Comparison of ENCODE assay signal across 14 mouse cellular contexts in the genomic region with DNA sequence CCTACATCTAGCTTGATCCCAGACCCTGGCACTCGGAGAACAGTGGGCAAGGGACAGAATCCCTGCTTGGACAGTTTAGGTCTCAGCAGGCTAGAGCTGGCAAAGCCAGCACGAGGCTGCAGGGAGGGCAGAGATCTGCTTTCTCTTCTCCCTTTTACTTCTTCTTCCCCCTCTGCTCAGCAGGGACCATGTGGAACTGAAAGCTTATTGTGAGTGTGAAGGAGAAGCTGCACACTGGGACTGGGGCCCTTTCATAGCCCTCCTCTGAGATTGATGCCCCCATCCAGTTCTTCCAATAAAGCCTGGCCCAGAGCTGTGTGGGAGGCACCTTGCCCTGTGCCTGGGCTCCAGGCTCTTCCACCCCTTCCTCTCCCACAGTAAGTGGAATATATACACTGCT. TPM values are rescaled to one million over a fixed set of nuclear protein-coding genes. Genes with fewer than 3 reads are reported as not detected.
DNase-seq lines count a peak whose midpoint lies in the region; ATAC-seq and TF ChIP-seq lines count a peak whose summit lies in the region.
"Had no signal": no experiment of that assay in that cellular context is flagged by ENCODE, and none has a peak within 500 bp of the region (broad histone marks: within the 10 kb centered on the region; RNA-seq: fewer than 3 reads in every experiment).

No protein-coding gene starts in this region.

- peaks cover 14 to 28% of the 10 kb centered on the region in 2 experiments for H3K4me1 ChIP-seq in CH12.LX (ENCODE audit: control insufficient read depth in 1 of 2, insufficient read depth in 2 of 2)
- H3K4me1 ChIP-seq in ES-E14 (ENCODE audit: control insufficient read depth in 2 of 2, insufficient read depth in 2 of 2, low read length in 2 of 2, poor library complexity in 1 of 2) = peaks cover 0 to 15% of the 10 kb centered on the region in 2 experiments; a peak in 1 of 4 replicates

- dilution Hi-C loops in CH12.LX (cut with MboI; ENCODE audit: extremely low pct_ligation_motif_present, extremely low pct_unique_long_range_greater_than_20kb, low sequenced_read_pairs) = no loop called here

- no peak for ATAC-seq in frontal cortex, adult (ENCODE audit: low TSS enrichment)
- ATAC-seq: forebrain, embryonic 16.5 days had no signal

- no peak for TF ChIP-seq CTCF in CH12.LX (conservative IDR thresholded peaks at IDR 0.05 in 1 of 2, IDR thresholded peaks at IDR 0.05 in 1 of 2; ENCODE audit: low read depth in 2 of 2, low read length in 2 of 2)

- H3K4me3 ChIP-seq in CH12.LX (replicated peaks in 1 of 3; ENCODE audit: low read depth in 2 of 3, low read length in 2 of 3, poor library complexity in 1 of 3) = peak overlapping the region in 1 of 3 experiments; percentile 6
- H3K4me3 ChIP-seq in ES-E14 (ENCODE audit: insufficient read depth in 1 of 2, low read depth in 1 of 2, low read length in 2 of 2, poor library complexity in 1 of 2, severe bottlenecking in 1 of 2) = no peak overlapping the region
- no peak overlapping the region for H3K4me3 ChIP-seq in macrophage (ENCODE audit: inconsistent target)
- H3K4me3 ChIP-seq: embryonic facial prominence, embryonic 13.5 days; limb, embryonic 13.5 days had no signal

- H3K79me2 ChIP-seq in CH12.LX (replicated peaks; ENCODE audit: control insufficient read depth, extremely low read depth, insufficient read depth, poor library complexity, severe bottlenecking) = no peaks in the 10 kb centered on the region
- H3K79me2 ChIP-seq in macrophage (ENCODE audit: inconsistent target) = peaks cover 87% of the 10 kb centered on the region

- peak; percentile 61 for DNase-seq in layer of hippocampus, adult 9-11 months
- DNase-seq in layer of hippocampus, adult 8-10 months (ENCODE audit: low spot score in 2 of 2) = no peak
- DNase-seq in CH12.LX (ENCODE audit: extremely low read depth) = peak; percentile 53
- no peak for DNase-seq in ES-E14 (ENCODE audit: low read depth, low spot score)
- no peak for DNase-seq in right cerebral cortex, postnatal 36 days (ENCODE audit: low spot score in 2 of 2)
- DNase-seq: kidney, adult 8-10 months; thymus, postnatal 4 days had no signal

- TF ChIP-seq RAD21 in CH12.LX (IDR thresholded peaks at IDR 0.05; ENCODE audit: low read depth, low read length) = no peak

- H3K9me3 ChIP-seq in CH12.LX (replicated peaks; ENCODE audit: low read length) = no peaks in the 10 kb centered on the region
- H3K9me3 ChIP-seq in ES-E14 (ENCODE audit: control insufficient read depth, insufficient read depth, low read depth, low read length) = no peaks in the 10 kb centered on the region
- H3K9me3 ChIP-seq: embryonic facial prominence, embryonic 13.5 days; G1E; limb, embryonic 13.5 days had no signal

- in situ Hi-C loops in CH12.LX (cut with MboI; ENCODE audit: low pct_ligation_motif_present, low pct_unique_long_range_greater_than_20kb, low sequenced_read_pairs) (no loop called here), ES-E14 (cut with MboI; ENCODE audit: low sequenced_read_pairs in 2 of 2, unreplicated experiment in 2 of 2) (no loop called here)

- peak overlapping the region; percentile 73 for H3K27ac ChIP-seq in CH12.LX (ENCODE audit: insufficient read depth, low read depth)
- no peak overlapping the region for H3K27ac ChIP-seq in ES-E14 (ENCODE audit: insufficient read depth, low read depth, low read length, poor library complexity, severe bottlenecking)
- H3K27ac ChIP-seq in macrophage = peak overlapping the region; percentile 99
- H3K27ac ChIP-seq: embryonic facial prominence, embryonic 13.5 days; limb, embryonic 13.5 days had no signal

- no peak; the same call in 1 of the 2 replicates for TF ChIP-seq EP300 in CH12.LX (IDR thresholded peaks at IDR 0.05; ENCODE audit: low read length)

- WGBS in macrophage (ENCODE audit: missing documents) = 5% methylated on average over 2 of the region's 2 CpGs

- TF ChIP-seq POLR2A in CH12.LX (IDR thresholded peaks at IDR 0.05; ENCODE audit: low read depth, low read length) = no peak

- peak overlapping the region; percentile 37; the same call in 1 of the 2 replicates for H3K9ac ChIP-seq in CH12.LX (ENCODE audit: insufficient read depth, low read depth)
- H3K9ac ChIP-seq in ES-E14 (ENCODE audit: insufficient read depth, low read depth, low read length, poor library complexity, severe bottlenecking) = 0 out of 2 replicates have a peak overlapping the region, but pooled peaks have one; percentile 6
- H3K9ac ChIP-seq: embryonic facial prominence, embryonic 13.5 days had no signal

- H3K36me3 ChIP-seq in CH12.LX (replicated peaks in 1 of 2; ENCODE audit: control insufficient read depth in 1 of 2, insufficient read depth in 1 of 2, low read length in 1 of 2) = no peaks in the 10 kb centered on the region
- H3K36me3 ChIP-seq in ES-E14 (ENCODE audit: control insufficient read depth, insufficient read depth, low read length, poor library complexity, severe bottlenecking) = no peaks in the 10 kb centered on the region
- H3K36me3 ChIP-seq in macrophage (ENCODE audit: inconsistent target) = peaks cover 45% of the 10 kb centered on the region
- H3K36me3 ChIP-seq: embryonic facial prominence, embryonic 13.5 days; G1E; limb, embryonic 13.5 days had no signal

- no peak overlapping the region for H3K4me2 ChIP-seq in CH12.LX (ENCODE audit: insufficient read depth, low read depth, poor library complexity, severe bottlenecking)
- H3K4me2 ChIP-seq: embryonic facial prominence, embryonic 13.5 days; limb, embryonic 13.5 days had no signal

- no peaks in the 10 kb centered on the region for H3K27me3 ChIP-seq in CH12.LX (replicated peaks)
- H3K27me3 ChIP-seq: embryonic facial prominence, embryonic 13.5 days; limb, embryonic 13.5 days had no signal

TF ChIP-seq in CH12.LX, 34 proteins besides CTCF, POLR2A, EP300 and RAD21:
- no peak for TF ChIP-seq ZC3H11A (IDR thresholded peaks at IDR 0.05; ENCODE audit: low read depth, low read length)
- 0 out of 2 replicates have a peak, but pooled peaks have one; percentile 31 for TF ChIP-seq IRF4 (IDR thresholded peaks at IDR 0.05; ENCODE audit: low read depth, low read length)
- 0 out of 2 replicates have a peak, but pooled peaks have one; percentile 27 for TF ChIP-seq MYC (IDR thresholded peaks at IDR 0.05; ENCODE audit: low read depth, low read length)
- no peak for TF ChIP-seq CHD2 (IDR thresholded peaks at IDR 0.05; ENCODE audit: low read length)

TF ChIP-seq in ES-E14, 5 proteins besides CTCF, POLR2A, EP300 and RAD21:
- TF ChIP-seq ZNF384 (IDR thresholded peaks at IDR 0.05; ENCODE audit: low read depth, low read length) (no peak), ZC3H11A (IDR thresholded peaks at IDR 0.05; ENCODE audit: borderline replicate concordance, low read depth, low read length) (no peak), MAFK (IDR thresholded peaks at IDR 0.05; ENCODE audit: insufficient read depth, low read depth, low read length) (no peak), CHD2 (IDR thresholded peaks at IDR 0.05; ENCODE audit: low read depth, low read length) (no peak), HCFC1 (IDR thresholded peaks at IDR 0.05; ENCODE audit: borderline replicate concordance, insufficient read depth, low read length) (no peak)

RNA-seq across cellular contexts. Expression of gene Arhgef17, which starts 12.4 kb away (rescaled TPM):
- total RNA-seq in layer of hippocampus, adult 8-10 months (2022) = 100 to 1,000 TPM; 149 to 173 (median 162) TPM
- 4.6 and 6.7 TPM in 2 replicates for total RNA-seq in CH12.LX (2012; rRNA removed)
- 2.3 and 2.6 TPM in 2 replicates for total RNA-seq in CH12.LX (2014; rRNA removed)
- polyA plus RNA-seq in CH12.LX (2012; ENCODE audit: insufficient read length, low read depth) = 5.2 and 5.6 TPM in 2 replicates
- 21.8 and 23.2 TPM in 2 replicates for total RNA-seq in ES-E14 (2012; rRNA removed)
- total RNA-seq in macrophage (2018; cell fraction: chromatin; rRNA removed) = 1 to 10 TPM in 8 of 26 experiments, under 1 TPM in 17, not detected in 1; 0.19 to 2.7 (median 0.66) TPM
- total RNA-seq in macrophage (2018; cell fraction: cytosol; rRNA removed) = under 1 TPM in 25 of 26 experiments, not detected in 1; 0.04 to 0.45 (median 0.19) TPM
- total RNA-seq in macrophage (2018; cell fraction: nucleus; rRNA removed) = 1 to 10 TPM in 1 of 26 experiments, under 1 TPM in 25; 0.05 to 2.4 (median 0.28) TPM
- 0.15 to 0.20 TPM (median 0.17 TPM) in 3 replicates for polyA plus RNA-seq in macrophage (2018)

RNA-seq across cellular contexts. Expression of gene P2ry6, which starts 30.1 kb away (rescaled TPM):
- total RNA-seq in layer of hippocampus, adult 8-10 months (2022) = 1 to 10 TPM; 3.1 to 8.7 (median 6.5) TPM
- total RNA-seq in CH12.LX (2012; rRNA removed) (0.17 TPM in 1 of 2 replicates, not detected in the other), CH12.LX (2014; rRNA removed) (not detected in 2 replicates), ES-E14 (2012; rRNA removed) (0.45 and 0.95 TPM in 2 replicates)
- polyA plus RNA-seq in CH12.LX (2012; ENCODE audit: insufficient read length, low read depth) (0.45 and 1.5 TPM in 2 replicates), macrophage (2018) (148 to 183 TPM (median 169 TPM) in 3 replicates)
- 100 to 1,000 TPM in 25 of 26 experiments, 10 to 100 TPM in 1; 99.4 to 376 (median 193) TPM for total RNA-seq in macrophage (2018; cell fraction: chromatin; rRNA removed)
- 100 to 1,000 TPM; 133 to 264 (median 189) TPM for total RNA-seq in macrophage (2018; cell fraction: cytosol; rRNA removed)
- total RNA-seq in macrophage (2018; cell fraction: nucleus; rRNA removed) = 100 to 1,000 TPM in 23 of 26 experiments, 10 to 100 TPM in 3; 82.6 to 248 (median 161) TPM
- total RNA-seq: hematopoietic stem cell, adult 5-6 weeks had no signal

Comparison
In these comparisons a context has a peak if more than half of its experiments do, and no peak if none do; other contexts are left out.
1. DNase-seq: peak in layer of hippocampus, adult 9-11 months (single experiment) and CH12.LX (single experiment); none in layer of hippocampus, adult 8-10 months (0 of 2), ES-E14 (single experiment) and right cerebral cortex, postnatal 36 days (0 of 2).